Mouse (Mus musculus) cerebellum, adult 8-10 months (tissue): ENCODE data around the gene S100a1.

Experiments used
- DNase-seq: peaks from one replicate; pipeline ENCODE4 v3.0.0; 2022

S100a1 gene

GRCm38 (mm10) chr3:90464552-90465080, 49.6 kb downstream of the S100a1 start:
- DNase-seq: no peak

- DNase-seq: no peak
These were observed 51.6 kb downstream of the S100a1 start for GRCm38 (mm10) chr3:90462579-90462978.

- no peak for DNase-seq
These were observed 52.3 kb downstream of the S100a1 start for GRCm38 (mm10) chr3:90461935-90462334.
